Mouse (Mus musculus) erythroid progenitor cell, adult 5-6 weeks (primary cell): ENCODE measurements at regions not wholly inside any gene's neighbourhood (a gene's known extent, or its start where the extent isn't known, plus 50 kb on each side); places are given as distances from the start of the nearest gene placed in this dataset.

Experiments used
- ATAC-seq: replicated peaks from 2 replicates; pipeline ENCODE4 v1.8.0; 2016; ENCODE audit warnings: moderate number of reproducible peaks, mild to moderate bottlenecking, moderate TSS enrichment, inconsistent platforms; ENCODE audit not compliant: poor library complexity, low FRiP score, severe bottlenecking

DNA sequence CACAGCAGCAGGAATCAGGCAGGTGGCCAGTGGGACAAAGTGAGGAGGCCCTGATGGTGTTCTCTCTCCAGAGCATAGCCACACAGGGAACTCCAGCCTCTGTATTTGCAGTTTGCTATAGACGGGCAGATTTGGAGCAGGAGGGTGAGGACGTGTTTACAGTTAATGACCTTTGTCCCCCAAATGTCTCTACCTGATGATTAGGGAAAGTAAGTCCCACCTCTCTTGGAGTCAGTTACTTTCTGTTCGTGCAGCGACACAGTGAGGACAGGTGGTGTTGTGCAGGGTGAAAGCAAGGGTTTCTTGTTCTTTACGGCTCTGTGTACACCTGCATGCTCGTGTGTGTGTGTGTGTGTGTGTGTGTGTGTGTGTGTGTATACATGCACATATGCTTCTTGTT, 162.9 kb downstream of the Adra2a start:
- no peak for ATAC-seq

DNA sequence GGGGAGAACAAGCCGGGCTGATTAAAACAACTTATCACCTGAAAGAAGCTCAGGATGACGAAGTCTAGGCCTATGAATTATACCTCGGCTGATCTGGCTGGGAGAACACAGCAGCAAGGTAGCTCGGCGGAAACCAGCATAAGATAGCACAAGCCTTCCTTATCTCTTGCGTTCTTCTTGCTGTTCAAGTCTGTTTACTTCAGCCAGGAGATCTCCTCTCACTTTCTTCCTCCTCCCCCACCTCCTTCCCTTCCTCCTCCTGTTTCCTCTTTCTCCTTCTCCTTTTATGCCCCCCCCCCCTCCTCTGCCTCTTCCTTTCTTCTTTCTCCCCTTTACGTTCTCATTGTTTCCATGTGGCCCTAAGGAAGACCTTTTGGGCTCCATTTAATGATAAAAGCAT, 168.2 kb downstream of the Adra2a start:
- no peak for ATAC-seq

DNA sequence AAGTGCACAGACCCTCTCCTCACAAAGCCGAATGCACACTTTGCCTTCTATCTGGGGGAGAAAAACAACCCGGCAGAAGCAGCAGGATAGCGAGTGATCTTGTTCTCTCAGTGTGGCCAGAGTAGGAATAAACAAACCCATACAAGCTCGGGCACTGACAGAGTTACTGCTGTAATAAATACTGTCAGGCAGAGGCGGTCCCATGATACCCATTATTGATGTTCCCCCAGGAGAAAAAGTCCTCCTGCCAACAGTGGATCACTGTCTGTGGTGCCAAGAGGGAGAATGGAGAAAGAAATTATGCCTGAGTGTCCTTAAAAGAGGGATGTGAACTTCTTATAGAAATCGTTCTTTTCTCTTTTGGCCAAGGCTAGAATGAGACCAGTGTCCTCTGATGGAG, 200.2 kb downstream of the Adra2a start:
- ATAC-seq: no peak

DNA sequence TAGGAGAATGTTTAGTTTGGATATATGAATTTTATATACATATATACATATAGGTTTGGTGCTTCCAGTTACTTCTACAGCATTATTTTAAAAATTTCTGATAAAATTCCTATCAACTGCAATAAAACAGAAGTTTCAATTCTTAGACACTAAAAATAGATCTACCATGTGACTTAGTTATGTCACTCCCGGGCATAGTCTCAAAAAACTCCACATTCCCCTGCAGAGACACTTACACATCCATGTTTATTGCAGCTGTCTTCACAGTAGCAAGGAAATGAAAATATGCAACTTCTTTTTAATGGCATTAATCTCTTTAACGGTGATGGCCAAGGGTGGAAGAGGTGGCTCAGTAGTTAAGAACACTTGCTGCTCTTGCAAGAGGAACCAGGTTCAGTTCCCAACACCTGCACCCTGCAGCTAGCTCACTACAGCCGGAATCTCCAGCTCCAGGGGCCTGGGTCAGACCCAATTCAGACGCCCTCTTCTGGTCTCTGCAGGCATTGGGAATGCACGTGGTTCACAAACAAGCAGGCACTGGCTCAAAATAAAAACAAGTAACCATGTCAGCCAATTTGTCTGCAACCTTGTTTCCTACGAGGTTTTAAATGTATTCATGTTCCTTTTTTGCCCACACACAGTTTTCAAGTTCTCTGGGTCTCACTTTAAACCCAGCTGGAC, 204.4 kb downstream of the Adra2a start:
- ATAC-seq: no peak

DNA sequence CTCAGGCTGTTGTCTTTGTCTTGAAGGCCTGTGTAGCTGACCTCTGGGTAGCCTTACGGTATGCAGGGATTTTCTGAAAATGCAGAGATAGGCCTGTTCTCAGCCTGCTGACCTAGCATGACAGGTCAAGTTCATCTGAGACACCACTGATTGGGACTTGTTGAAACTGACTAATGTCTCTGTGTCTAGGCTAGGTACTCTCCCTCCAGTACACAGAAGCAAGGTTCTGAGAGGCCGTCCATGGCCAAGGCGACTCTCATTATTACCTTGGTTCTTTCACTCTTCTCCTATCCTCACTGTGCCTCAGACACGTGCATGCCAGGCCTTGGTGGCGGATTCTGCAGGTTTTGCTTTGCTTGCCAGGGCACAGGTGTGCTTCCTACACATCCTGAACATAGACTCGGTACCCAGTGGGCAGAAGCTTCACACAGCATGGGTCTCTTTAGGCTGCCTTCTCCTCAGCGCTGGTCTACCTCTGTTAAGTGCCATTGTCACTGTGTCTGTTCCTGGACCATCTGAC, 208.3 kb downstream of the Adra2a start:
- ATAC-seq: no peak

DNA sequence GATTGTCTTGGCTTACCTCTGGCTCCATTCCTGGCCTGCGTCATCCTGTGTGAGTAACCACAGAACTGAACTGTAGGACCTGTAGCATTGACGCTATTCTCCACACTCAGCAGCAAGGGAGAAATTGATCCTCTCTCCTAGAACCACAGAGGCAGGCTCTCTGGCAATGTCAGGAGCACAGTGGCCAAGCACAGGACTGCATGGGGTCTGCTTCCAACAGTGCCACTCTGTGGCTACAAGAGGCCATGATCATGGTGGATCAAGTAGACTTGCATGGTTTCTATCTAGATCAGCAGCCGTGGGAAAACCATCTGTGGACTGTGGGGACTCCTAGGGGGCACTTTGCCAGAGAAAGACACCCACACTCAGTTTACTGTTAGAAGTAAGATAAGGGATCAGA, 213.9 kb downstream of the Adra2a start:
- ATAC-seq: no peak

DNA sequence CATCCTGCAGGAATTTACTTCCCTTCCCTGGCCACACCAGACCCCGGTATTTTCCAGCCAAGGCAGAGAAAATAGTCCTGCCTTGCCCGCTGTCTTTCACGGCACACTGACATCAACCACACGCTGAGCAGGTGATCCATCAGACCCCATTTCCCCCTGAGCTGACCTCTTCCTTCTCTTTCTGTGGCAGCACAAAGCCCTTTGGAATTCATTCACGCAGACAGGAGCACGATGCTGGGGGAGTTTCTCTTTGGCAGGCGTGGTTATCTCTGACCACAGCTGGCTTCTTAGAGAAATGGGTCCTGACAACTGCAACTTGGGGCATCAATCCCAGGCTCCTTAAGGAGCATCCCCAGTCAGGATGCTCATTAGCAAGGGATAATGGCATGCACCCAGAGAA, 215.2 kb downstream of the Adra2a start:
- ATAC-seq: no peak

DNA sequence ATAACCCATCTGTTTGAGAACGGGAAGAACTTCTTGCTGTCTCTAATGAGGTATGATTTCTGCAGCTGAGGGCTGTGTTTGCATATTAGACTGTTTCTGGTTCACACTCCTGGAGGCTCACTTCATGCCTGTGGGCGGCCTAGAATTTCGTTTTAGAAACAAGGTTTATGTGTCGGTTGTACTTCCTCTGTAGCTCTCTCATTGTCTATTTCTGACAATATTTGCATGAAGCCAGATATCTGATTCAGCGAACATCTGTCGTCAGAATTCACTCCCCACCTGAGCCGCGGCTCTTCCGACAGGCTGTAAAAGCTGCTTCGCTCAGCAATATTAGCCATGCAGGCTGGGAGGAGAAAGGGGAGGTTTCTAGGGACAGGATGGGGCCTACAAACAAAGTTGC, 233.4 kb downstream of the Adra2a start:
- no peak for ATAC-seq

DNA sequence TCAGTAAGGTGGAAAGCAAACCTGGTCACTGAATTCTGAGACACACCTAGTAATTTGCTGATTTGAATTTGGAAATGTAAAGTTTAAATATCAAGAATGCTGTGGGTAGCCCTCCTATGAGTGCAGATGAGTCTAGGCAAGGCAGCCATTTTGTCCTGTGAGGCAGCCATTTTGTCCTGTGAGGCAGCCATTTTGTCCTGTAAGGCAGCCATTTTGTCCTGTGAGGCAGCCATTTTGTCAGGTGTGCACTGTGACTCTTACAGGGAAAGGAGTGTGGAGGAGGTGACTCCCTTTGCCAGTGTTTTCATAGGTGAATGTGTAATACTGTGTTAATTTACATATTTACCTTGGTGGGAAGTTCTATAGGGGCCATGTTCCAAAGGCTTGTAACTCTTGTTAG, 241.5 kb downstream of the Adra2a start:
- no peak for ATAC-seq

DNA sequence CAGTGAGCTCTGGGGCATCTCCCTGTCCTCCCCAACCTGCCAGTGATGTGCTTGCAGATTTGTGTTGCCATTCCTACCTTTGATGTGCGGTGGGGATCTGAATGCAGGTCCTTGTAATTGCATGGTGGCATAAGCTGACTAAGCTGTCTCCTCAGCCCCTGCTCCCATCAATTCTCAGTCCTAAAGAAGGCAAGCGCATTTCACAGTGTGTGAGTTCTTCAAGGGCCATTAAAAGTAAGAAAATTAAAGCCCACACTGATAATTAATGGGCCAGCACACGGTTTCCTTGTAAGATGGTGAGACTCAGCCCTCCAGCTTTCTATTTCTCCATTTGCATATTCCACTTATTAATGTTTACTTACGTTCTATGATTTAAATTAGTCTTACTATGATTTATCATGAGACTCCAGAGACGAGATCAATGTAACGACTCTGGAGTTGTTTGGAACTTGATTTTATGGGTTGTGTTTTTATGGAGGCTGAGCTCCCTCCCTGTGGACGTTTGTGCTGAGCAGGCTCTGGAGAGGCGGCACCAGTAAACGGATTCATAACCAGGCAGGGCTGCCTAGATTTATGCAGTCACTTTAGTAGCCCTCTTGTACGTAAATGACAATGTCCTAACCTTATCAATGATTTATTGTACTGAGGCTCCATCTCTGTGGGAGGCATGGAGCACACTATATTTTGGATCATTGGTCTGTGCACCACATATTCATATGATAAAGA, 253.9 kb downstream of the Adra2a start:
- no peak for ATAC-seq

DNA sequence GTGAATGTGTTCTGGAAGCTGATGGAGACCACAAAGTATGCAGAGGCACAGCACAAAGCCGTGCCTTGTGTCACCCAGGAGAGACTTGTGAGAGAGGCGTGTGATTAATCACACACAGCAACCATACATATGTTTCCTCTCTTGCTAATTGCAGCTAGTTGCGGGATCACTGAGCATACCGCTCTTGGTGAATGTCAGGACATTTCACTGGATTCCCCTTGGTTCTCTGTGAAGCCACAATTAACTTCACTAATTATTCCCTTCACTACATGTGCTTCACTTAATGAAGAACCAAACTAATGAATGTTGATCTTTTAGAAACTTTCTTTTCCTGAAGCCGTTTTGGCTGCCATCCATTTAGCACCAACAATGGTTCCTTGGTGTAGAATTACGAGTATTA, 267.3 kb downstream of the Adra2a start:
- ATAC-seq: no peak

DNA sequence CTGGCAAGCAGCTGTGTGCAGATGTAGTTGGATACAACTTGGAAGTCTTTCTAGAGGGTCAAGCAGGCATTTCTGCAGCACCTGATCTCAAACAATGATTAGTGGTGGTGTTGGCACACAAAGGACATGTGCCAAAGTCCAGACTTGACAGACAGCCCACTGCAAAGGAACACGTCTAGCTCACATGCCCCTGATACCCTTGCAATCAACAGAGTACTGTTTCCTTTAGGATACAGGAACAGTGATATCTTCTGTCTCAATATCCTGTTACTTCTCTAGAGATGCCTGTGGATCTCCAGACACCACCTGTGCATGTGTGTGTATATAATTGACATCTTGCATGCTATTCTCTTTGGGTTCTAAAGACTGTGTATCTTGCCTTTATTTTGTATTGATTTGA, 267.8 kb downstream of the Adra2a start:
- no peak for ATAC-seq

DNA sequence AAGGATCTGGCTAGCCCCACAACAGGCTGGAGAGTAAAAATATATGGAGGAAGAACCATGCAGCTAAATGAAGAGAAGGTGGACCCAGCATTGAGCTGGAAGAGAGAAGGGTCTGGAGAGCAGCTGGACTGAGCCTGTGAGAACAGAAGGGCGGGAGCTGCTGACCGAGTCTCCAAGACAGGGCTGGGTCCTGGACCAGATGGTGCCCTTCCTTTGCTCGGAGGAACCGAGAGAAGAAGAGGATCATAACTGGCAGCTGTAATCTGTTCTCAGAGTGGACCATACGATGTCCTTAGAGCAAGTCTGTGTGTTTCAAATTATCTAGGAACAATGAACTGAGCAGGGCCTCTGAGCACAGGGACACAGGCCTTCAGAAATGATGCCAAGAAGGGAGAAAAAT, 279.3 kb downstream of the Adra2a start:
- no peak for ATAC-seq

DNA sequence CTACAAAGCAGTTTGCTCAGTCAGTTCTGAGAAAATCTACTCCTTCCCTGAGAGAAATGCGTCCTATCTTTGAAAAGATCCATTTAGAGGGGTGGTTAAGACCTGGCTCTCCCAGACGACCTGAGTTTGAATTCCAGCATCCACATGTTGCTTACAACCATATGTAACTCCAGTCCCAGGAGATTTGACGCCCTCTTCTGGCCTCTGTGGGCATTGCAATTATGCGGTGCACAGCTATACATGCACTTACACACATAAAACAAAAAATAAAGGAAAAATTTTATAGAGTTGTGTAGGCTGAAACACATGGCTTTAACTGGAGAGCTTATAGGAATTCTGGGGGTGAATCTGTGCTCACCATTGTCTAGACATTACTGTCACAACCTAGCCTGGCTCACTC, 281.0 kb downstream of the Adra2a start:
- ATAC-seq: no peak

DNA sequence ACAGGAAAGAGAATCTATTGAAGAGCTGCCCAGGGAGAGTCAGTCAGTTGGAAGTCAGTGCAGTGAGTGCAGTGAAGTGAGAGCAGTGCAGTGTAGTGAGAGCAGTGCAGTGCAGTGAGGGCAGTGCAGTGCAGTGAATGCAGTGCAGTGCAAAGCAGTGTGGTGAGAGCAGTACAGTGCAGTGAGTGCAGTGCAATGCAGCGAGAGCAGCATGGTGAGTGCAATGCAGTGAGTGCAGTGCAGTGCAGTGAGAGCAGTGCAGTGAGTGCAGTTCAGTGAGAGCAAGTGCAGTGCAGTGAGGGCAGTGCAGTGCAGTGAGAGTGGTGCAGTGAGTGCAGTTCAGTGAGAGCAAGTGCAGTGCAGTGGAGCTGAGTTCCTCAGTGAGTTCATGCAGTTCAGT, 288.2 kb downstream of the Adra2a start:
- ATAC-seq: no peak

DNA sequence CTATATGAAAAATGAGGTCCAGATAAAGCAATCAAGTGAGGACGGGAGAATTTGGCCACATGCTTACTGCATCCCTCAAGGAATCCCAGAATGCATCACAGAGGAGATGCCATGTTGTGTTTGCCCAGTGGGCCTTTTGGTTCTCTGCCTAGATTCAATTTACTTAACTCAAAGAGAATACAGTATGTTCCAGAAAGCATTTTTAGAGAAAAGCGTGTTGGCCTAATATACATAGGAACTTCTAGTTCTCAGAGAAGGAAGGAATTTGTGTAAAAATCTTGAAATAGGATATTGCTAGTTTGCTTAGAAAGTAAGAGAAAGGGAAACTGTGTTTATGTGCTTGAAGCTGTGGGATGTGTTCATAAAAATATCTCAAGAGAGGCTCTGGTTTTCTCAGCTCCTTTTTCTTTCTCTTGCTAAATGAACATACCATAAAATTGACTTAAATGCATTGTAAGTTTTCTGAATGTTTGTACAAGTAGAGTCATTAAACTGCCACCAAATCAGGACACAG, 296.9 kb downstream of the Adra2a start:
- no peak for ATAC-seq

DNA sequence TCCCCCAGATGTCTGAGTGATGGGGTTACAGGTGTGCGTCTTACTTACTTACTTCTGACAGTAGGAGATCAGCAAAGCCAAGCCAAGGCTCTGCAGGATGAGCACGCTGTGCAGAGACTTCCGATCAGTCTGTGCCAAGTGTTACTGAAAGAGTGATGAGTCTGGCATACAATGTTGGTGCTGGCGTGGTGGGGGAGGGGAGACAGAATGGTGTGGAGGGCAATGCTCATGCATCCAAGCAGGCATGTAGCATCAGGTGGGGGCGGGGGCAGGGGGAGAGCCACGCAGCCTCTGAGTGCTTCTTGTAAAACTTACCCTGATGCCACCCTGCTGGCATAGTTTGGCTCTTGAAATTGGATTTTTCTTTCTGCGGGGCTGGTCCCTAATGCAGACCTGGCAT, 315.8 kb downstream of the Adra2a start:
- ATAC-seq: no peak

DNA sequence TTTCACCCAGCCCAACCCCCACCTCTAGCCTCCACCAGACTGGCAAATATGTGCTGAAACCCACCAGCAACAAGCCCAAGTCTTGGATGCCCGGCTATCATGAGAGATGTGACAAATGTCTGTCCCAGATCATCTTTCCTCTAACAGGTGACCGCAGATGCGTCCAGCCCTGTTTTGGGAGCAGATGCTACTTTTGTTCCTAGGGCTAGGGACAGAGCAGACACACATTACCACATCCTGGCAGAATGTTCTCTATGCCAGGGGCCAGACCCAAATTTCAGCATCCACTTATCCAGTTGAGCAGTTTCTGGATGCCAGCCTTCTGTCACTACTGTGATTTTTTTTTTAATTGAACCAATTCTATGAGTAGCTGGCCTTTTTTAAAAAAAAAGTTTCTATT, 316.7 kb downstream of the Adra2a start:
- ATAC-seq: no peak

DNA sequence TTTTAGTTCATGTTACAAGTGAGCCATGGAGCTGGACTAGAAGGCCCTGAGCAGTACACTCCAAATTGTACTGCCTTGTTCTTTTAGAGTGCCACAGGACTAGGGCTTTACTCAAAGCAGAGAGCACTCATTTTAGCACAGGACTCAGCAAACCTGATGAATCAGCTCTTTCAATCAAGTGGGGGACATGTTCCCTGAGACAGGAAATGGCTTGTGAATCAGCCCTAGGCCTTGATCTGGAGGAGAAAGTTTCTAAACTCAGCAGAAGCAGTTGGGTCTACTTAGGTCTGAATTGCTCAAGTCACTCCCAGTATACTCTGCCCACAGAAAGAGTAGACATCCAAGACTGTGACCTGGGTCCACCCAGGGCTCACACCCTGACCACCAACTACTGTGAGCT, 341.1 kb downstream of the Adra2a start:
- no peak for ATAC-seq

DNA sequence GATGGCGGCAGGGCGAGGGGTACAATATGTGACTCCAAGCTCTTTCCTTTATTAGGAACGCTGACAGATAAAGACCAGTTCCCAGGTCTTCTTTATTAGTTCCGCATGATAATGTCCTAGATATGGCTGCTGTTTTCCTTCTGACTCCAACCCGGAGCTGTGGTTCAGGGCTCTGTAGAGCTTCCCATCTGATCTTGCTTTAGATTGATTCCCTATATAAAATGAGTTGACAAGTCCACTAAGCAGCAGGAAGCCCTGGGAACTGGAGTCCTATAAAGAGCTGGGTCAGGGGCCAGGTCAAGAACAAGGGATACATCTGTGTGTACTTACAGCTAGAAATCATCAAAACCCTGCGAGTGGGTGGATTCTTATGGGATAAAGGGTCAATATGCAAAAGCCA, 347.5 kb downstream of the Adra2a start:
- ATAC-seq: no peak

DNA sequence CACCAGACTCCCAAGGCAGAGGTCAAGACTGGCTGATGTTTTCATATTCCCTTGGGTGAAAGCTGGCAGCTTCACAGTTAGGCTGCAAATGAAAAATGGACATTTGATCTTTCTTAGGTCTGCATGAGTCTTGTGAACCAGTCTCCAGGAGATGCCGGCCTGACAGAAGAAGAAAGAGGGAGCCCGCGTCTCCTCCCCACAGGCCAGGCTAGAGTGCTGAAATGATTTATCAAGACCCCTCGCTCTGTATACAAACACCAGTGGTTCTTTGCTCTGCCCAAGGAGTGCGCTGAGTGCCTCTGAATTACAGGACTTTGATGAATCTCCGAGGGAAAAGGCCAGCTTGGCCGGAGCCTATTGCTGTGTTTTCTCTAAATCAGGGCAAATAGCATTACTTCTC, 355.7 kb downstream of the Adra2a start:
- no peak for ATAC-seq
